Mouse (Mus musculus): ENCODE measurements around the gene Cldnd2.

Gene Cldnd2

GRCm38 (mm10) chr7:43448246-43448645 is 7.7 kb downstream of the Cldnd2 start:
- peak; percentile 50 to 67 for DNase-seq

- no peak for DNase-seq
These were observed 9.2 kb downstream of the Cldnd2 start for GRCm38 (mm10) chr7:43449811-43450210.

DNA sequence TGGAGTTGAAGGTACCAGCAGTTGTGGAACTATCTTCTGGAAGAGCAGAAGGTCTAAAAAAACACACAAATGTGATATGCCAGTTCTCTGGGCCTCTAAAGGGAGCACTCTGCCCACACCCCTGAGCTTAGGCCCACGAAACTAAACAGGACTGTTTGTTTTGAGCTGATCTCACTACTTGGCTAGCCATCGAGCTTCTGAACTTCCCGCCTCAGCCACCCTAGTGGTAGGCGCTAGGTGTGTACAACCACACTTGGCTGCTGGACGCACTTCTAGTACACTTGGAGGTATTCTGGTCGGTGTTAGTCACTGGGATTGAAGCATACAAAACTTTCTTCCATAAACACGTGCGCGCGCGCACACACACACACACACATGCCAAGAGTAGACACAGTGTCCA is 11.1 kb downstream of the Cldnd2 start:
- no peak for DNase-seq

DNA sequence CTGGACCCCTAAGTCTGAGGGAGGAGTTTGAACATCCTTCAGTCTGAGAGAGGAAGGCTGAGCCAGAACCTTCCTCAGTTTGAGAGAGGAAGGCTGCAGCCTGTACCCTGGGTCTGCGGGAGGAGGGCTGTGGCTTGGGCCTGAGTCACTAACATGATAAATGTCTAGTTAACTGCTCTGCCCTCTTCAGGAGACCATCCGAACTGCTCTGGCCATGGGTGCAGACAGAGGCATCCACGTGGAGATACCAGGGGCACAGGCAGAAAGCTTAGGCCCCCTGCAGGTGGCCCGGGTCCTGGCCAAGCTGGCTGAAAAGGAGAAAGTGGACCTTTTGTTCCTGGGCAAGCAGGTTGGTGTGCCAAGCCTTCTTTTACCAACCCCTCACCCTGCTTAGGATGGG is 12.0 kb downstream of the Cldnd2 start:
- DNase-seq, result peak in 1 of 2 experiments; percentile 50

DNA sequence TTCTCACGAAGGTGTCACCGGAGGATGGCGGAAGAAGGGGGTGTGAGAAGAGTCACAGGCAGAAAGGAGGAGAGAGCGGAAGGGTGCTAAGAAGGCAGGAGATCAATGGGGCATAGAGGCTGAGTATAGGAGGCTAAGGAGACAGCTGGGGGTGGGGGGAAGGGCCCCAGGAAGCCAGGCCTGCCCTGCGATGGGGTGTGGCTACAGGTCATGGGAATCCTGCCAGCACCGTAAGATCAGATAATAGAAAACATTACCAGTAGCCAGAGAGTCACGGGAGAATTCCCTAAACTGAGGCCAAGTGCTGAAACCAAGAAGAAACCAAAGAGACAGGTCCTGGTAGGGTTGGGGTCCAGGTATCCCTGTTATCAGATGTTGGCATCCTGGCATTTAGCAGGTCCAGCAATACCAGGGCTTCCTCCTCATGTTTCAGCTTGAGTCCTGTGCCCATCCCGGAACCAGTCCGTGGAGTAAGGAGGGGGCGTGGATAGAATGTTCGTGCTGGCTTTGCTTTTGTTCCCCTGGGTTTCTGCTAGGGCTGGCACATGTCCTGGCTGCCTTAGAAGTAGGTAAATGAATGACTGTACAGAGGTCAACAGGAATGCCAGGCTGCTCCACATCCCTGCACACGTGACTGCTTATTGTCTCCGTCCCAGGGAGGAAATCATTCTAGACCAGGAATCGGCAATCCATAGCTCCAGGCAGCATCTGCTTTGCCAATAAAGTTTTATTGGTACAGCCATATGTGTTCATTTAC is 13.2 kb downstream of the Cldnd2 start:
- DNase-seq, result peak; percentile 83 to 85

- peak; percentile 44 to 49 for DNase-seq
These were observed 13.8 kb downstream of the Cldnd2 start for GRCm38 (mm10) chr7:43454371-43454770.

GRCm38 (mm10) chr7:43462851-43463250 is 22.3 kb downstream of the Cldnd2 start, which contains the start of gene Vsig10l:
Gene Vsig10l (plus strand): TSS chr7:43463151.
- no peak for DNase-seq

GRCm38 (mm10) chr7:43463976-43464375 is 23.4 kb downstream of the Cldnd2 start:
- DNase-seq, result no peak

- DNase-seq, result no peak
These were observed 24.3 kb downstream of the Cldnd2 start for GRCm38 (mm10) chr7:43464864-43465343.

DNA sequence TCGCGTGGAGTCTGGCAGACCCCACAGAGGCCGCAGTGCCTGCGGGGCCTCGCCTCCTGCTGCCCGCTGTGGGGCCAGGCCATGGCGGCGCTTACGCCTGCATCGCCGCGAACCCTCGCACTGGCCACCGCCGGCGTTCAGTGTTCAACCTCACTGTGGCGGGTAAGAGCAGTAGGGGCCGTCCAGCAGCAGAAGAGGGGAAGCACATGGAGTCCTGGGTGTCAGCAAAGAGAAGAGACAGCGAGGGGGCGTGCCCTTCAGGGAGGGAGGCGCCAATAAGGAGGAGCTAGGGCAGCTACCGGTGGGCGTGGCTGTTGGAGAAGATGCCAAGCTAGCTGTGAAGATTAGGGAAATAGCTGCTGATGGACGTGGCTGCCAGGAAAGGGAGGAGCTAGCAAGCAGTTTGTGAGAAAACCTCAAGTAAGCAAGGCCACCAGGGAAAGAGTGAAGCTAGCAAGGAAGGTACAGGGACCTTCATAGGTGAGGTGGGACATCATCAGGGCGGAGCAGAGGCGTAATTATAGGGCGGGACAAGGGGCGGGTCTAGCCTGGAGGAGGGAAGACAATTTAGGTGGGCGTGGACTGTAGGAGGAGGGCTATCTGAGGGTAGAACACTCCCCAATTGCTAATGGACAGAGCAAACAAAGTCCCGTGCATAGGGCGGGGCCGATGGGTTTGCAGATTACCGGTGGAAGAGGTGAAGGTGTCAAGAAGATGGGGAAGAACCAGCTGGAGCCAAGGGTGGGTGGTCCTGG is 24.9 kb downstream of the Cldnd2 start:
- DNase-seq, result peak; percentile 92 to 95

GRCm38 (mm10) chr7:43466099-43466694 is 25.6 kb downstream of the Cldnd2 start:
- DNase-seq, result peak; percentile 64 to 81

GRCm38 (mm10) chr7:43470373-43470772 is 29.8 kb downstream of the Cldnd2 start:
- peak in 1 of 2 experiments; percentile 49 for DNase-seq

DNA sequence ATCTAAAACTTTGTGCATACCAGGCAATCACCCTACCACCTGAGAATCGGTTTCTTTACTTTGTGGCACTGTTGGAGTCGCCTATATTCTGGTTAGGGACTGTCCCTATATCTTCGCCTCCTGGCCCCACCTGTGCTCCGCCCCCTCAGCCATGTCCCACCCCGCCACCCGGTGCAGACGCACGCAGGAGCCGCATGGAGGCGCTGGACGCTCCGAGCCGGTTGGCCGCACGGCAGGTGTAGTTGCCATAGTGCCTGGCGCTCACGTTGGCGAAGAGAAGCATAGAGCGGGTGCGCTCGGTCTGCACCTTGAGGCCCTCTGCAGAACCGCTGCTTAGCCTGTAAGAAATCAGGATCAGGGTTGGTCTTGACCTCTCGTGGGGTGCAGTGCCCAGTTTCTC is 35.1 kb downstream of the Cldnd2 start:
- DNase-seq, result no peak

DNA sequence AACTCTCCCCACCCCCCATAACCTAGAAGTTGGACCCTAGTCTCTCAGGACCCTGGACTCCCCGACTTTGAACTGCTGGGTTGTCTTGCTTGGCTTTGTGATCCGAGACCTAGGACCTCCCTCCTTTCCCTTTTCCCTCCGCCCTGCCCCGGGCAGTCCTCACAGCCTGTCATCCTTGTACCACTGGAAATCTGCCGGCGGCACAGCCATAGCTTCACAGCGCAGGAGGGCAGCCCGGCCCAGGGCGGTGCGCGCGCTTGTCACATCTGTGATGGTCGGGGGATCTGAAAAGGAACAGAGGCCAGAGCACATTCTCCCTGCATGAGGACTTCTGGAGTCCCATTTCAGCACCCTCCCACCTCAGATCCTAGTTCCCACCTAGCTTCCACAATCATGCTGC is 35.8 kb downstream of the Cldnd2 start:
- DNase-seq, result no peak

- no peak for DNase-seq
These were observed 40.6 kb downstream of the Cldnd2 start for GRCm38 (mm10) chr7:43481191-43481590.

DNA sequence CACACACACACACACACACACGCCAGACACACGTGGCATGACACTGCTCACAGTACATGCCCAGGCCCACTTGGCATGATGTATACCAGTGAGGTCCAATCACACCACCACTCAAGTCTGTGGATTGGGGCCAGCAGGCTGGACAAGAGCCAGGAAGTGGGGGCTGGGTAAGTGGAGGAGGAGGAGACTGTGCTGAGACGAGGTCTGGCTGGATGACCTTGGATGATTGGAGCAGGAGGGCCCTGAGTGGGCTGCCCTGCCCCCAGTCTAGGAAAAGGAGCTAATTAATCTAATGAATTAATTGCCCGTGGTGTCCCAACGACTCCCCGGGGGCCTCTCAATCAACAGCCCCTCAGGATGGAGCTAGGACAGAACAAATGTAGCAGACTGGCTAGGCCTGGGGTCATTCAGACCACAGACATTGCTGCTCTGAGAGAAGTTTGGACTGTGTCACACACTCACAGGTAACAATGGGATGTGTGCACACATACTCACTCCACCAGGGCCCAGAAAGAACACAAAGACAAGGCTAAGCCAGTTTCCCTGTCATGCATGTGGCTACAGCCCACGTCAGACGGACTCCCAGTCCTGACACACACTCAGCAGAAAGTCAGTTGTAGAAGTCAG is 41.6 kb downstream of the Cldnd2 start:
- peak; percentile 22 to 24 for DNase-seq

DNA sequence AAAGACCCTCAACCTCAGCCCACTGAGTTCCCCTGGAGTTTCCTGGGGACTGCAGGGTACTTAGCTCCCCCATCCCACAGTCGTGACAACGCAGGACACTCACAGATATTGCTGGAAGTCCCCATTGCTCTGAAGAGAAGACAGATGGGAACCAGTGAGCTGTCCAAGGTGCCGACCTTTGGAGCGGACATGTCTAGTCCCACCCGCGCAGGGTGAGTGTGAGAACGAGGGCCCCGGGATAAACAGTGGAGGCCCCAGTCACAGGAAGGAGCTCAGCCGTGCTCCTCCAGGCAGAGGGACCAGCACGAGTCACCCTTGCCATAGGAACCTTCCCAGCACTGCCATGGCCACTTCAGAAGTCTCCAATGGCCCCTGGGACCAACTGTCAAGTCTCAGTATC is 42.7 kb downstream of the Cldnd2 start:
- DNase-seq, result no peak

- no peak for DNase-seq
These were observed 48.1 kb downstream of the Cldnd2 start for GRCm38 (mm10) chr7:43488646-43489045.

GRCm38 (mm10) chr7:43489631-43490125 is 49.1 kb downstream of the Cldnd2 start, which contains the start of gene Iglon5:
Gene Iglon5 (minus strand): TSS chr7:43490075.
- DNase-seq, result no peak

GRCm38 (mm10) chr7:43490182-43490584 is 49.6 kb downstream of the Cldnd2 start:
- DNase-seq, result no peak

- no peak for DNase-seq
These were observed 50.3 kb downstream of the Cldnd2 start for GRCm38 (mm10) chr7:43490861-43491260.
